Mouse (Mus musculus): ENCODE data around the gene Edc4. TPM values are rescaled to one million over a fixed set of nuclear protein-coding genes. Genes with fewer than 3 reads are reported as not detected.
A peak's percentile ranks its signal among the peaks of the same experiment; 100 is the strongest.

Gene Edc4
- total RNA-seq, 1 experiment = 93.9 TPM

DNA sequence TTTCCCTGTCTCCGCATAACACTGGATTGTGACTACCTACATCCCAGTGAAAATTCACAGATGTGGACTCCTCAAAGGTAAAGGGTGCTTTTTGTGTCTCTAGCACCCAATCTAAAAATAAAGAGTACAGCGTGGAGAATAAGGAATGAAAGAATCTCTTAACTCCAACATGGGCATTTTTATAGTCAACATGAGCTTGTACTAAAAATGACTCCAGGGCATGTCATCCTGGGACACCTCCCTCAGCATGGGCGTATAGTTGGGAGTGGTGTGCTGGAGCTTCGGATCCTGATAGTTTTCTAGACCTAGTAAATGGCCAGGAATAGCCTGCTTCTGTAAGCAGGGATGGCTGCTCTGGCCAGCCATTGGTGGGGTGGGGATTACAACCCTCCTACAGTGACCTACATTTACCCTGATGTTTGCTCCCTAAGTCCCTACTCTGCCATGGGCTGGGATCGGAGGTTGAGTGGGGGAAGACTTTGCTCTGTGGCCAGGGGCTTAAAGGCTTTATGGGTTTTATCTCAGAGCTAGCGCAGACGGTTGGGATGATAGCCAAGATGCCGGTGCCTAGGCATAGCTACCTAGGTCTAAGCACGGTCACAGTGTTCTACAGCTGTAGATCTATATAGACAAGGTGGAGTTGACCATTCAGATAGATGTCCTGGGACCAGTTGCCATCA, 17.3 kb downstream of the Edc4 start:
- Histone ChIP-seq H3K4me3 (ENCODE audit: insufficient read depth in 1 of 2, low read depth in 1 of 2, low read length in 2 of 2, poor library complexity in 1 of 2, severe bottlenecking in 1 of 2) (no peak overlapping the region), H3K36me3 (ENCODE audit: control insufficient read depth, insufficient read depth, low read length, poor library complexity, severe bottlenecking) (no peaks in the 10 kb centered on the region), H3K9me3 (ENCODE audit: control insufficient read depth, insufficient read depth, low read depth, low read length) (no peaks in the 10 kb centered on the region), H3K4me1 (ENCODE audit: control insufficient read depth in 2 of 2, insufficient read depth in 2 of 2, low read length in 2 of 2, poor library complexity in 1 of 2) (peaks cover 0 to 8% of the 10 kb centered on the region in 2 experiments; a peak in 1 of 4 replicates), H3K27ac (ENCODE audit: insufficient read depth, low read depth, low read length, poor library complexity, severe bottlenecking) (no peak overlapping the region), H3K9ac (ENCODE audit: insufficient read depth, low read depth, low read length, poor library complexity, severe bottlenecking) (no peak overlapping the region)
- no peak for DNase-seq (ENCODE audit: low read depth, low spot score)
- in situ Hi-C loops (cut with MboI; ENCODE audit: low sequenced_read_pairs in 2 of 2, unreplicated experiment in 2 of 2) = no loop called here
- no peak for TF ChIP-seq ZC3H11A (IDR thresholded peaks at IDR 0.05; ENCODE audit: borderline replicate concordance, low read depth, low read length)

GRCm38 (mm10) chr8:105900180-105900940, 19.7 kb downstream of the Edc4 start, which contains the start of gene Pskh1:
Pskh1 (plus strand) TSS chr8:105900441.
- H3K9ac ChIP-seq (ENCODE audit: insufficient read depth, low read depth, low read length, poor library complexity, severe bottlenecking) = peak within 1 kb of the TSS; percentile 93
- TF ChIP-seq MAFK (IDR thresholded peaks at IDR 0.05; ENCODE audit: insufficient read depth, low read depth, low read length) = no peak
- TF ChIP-seq ZNF384 (IDR thresholded peaks at IDR 0.05; ENCODE audit: low read depth, low read length) = no peak
- peak; percentile 80 for TF ChIP-seq HCFC1 (IDR thresholded peaks at IDR 0.05; ENCODE audit: borderline replicate concordance, insufficient read depth, low read length)
- H3K4me3 ChIP-seq (ENCODE audit: insufficient read depth in 1 of 2, low read depth in 1 of 2, low read length in 2 of 2, poor library complexity in 1 of 2, severe bottlenecking in 1 of 2) = peak within 1 kb of the TSS; percentile 89 to 92
- no peaks in the 10 kb centered on the region for H3K9me3 ChIP-seq (ENCODE audit: control insufficient read depth, insufficient read depth, low read depth, low read length)
- in situ Hi-C loops (cut with MboI; ENCODE audit: low sequenced_read_pairs in 2 of 2, unreplicated experiment in 2 of 2) = no loop called here
- no peaks in the 10 kb centered on the region for H3K4me1 ChIP-seq (ENCODE audit: control insufficient read depth in 2 of 2, insufficient read depth in 2 of 2, low read length in 2 of 2, poor library complexity in 1 of 2)
- DNase-seq (ENCODE audit: low read depth, low spot score) = peak; percentile 89
- H3K36me3 ChIP-seq (ENCODE audit: control insufficient read depth, insufficient read depth, low read length, poor library complexity, severe bottlenecking) = no peaks in the 10 kb centered on the region
- H3K27ac ChIP-seq (ENCODE audit: insufficient read depth, low read depth, low read length, poor library complexity, severe bottlenecking) = peak within 1 kb of the TSS; percentile 26

GRCm38 (mm10) chr8:105900941-105901616, 20.4 kb downstream of the Edc4 start:
- DNase-seq (ENCODE audit: low read depth, low spot score) = no peak
- Histone ChIP-seq H3K4me1 (ENCODE audit: control insufficient read depth in 2 of 2, insufficient read depth in 2 of 2, low read length in 2 of 2, poor library complexity in 1 of 2) (no peaks in the 10 kb centered on the region), H3K36me3 (ENCODE audit: control insufficient read depth, insufficient read depth, low read length, poor library complexity, severe bottlenecking) (no peaks in the 10 kb centered on the region), H3K4me3 (ENCODE audit: insufficient read depth in 1 of 2, low read depth in 1 of 2, low read length in 2 of 2, poor library complexity in 1 of 2, severe bottlenecking in 1 of 2) (peak overlapping the region; percentile 89 to 92), H3K9ac (ENCODE audit: insufficient read depth, low read depth, low read length, poor library complexity, severe bottlenecking) (peak overlapping the region; percentile 93), H3K9me3 (ENCODE audit: control insufficient read depth, insufficient read depth, low read depth, low read length) (no peaks in the 10 kb centered on the region), H3K27ac (ENCODE audit: insufficient read depth, low read depth, low read length, poor library complexity, severe bottlenecking) (0 out of 2 replicates have a peak overlapping the region, but pooled peaks have one; percentile 26)
- in situ Hi-C loops (cut with MboI; ENCODE audit: low sequenced_read_pairs in 2 of 2, unreplicated experiment in 2 of 2) = no loop called here
- TF ChIP-seq HCFC1 (IDR thresholded peaks at IDR 0.05; ENCODE audit: borderline replicate concordance, insufficient read depth, low read length) = no peak
- TF ChIP-seq ZC3H11A (IDR thresholded peaks at IDR 0.05; ENCODE audit: borderline replicate concordance, low read depth, low read length) = no peak
- no peak for TF ChIP-seq ZNF384 (IDR thresholded peaks at IDR 0.05; ENCODE audit: low read depth, low read length)
- no peak for TF ChIP-seq MAFK (IDR thresholded peaks at IDR 0.05; ENCODE audit: insufficient read depth, low read depth, low read length)
- no peak for TF ChIP-seq CHD2 (IDR thresholded peaks at IDR 0.05; ENCODE audit: low read depth, low read length)

DNA sequence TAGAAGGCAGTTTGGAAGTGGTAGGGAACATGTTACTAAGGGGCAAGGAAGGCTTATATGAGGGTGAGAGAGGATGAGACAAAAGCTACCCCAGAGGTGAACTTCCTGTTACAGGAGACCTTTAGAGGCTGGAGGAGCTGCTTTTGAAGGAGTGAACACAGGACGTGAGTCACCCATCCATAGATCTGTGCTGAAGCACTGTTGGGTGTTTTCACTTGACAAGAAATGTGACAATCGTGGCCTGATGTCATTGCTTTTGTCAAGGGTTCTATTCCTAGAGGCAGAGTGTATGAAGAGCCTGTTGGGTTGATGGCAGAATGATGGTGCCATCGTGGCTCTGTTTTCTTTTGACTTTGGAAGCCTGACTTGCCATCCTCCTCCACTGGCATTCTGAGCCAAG, 38.7 kb downstream of the Edc4 start:
- Histone ChIP-seq H3K9me3 (ENCODE audit: control insufficient read depth, insufficient read depth, low read depth, low read length) (no peaks in the 10 kb centered on the region), H3K4me1 (ENCODE audit: control insufficient read depth in 2 of 2, insufficient read depth in 2 of 2, low read length in 2 of 2, poor library complexity in 1 of 2) (no peaks in the 10 kb centered on the region), H3K36me3 (ENCODE audit: control insufficient read depth, insufficient read depth, low read length, poor library complexity, severe bottlenecking) (peaks cover 4% of the 10 kb centered on the region; the same call in 1 of the 2 replicates), H3K9ac (ENCODE audit: insufficient read depth, low read depth, low read length, poor library complexity, severe bottlenecking) (no peak overlapping the region), H3K4me3 (ENCODE audit: insufficient read depth in 1 of 2, low read depth in 1 of 2, low read length in 2 of 2, poor library complexity in 1 of 2, severe bottlenecking in 1 of 2) (no peak overlapping the region), H3K27ac (ENCODE audit: insufficient read depth, low read depth, low read length, poor library complexity, severe bottlenecking) (no peak overlapping the region)
- TF ChIP-seq ZNF384 (IDR thresholded peaks at IDR 0.05; ENCODE audit: low read depth, low read length) (no peak), HCFC1 (IDR thresholded peaks at IDR 0.05; ENCODE audit: borderline replicate concordance, insufficient read depth, low read length) (no peak), MAFK (IDR thresholded peaks at IDR 0.05; ENCODE audit: insufficient read depth, low read depth, low read length) (no peak), ZC3H11A (IDR thresholded peaks at IDR 0.05; ENCODE audit: borderline replicate concordance, low read depth, low read length) (no peak), CHD2 (IDR thresholded peaks at IDR 0.05; ENCODE audit: low read depth, low read length) (no peak)
- DNase-seq (ENCODE audit: low read depth, low spot score) = no peak
- in situ Hi-C loops (cut with MboI; ENCODE audit: low sequenced_read_pairs in 2 of 2, unreplicated experiment in 2 of 2) = no loop called here

Data from ES-E14 (cell line).